Mouse (Mus musculus) mature B cell (primary cell): ENCODE results near the gene Borcs7.
"Not testable (repeated sequence)": the region's sequence is repeated elsewhere in the genome, so short reads cannot be mapped to it uniquely, and the experiment has no call there.

Experiments
- in situ Hi-C: fragments of 300-500 bp; cut with MboI; formaldehyde crosslinking; loops from 2 replicates; pipeline ENCODE4 v1.14.3; 2019

Gene Borcs7

DNA sequence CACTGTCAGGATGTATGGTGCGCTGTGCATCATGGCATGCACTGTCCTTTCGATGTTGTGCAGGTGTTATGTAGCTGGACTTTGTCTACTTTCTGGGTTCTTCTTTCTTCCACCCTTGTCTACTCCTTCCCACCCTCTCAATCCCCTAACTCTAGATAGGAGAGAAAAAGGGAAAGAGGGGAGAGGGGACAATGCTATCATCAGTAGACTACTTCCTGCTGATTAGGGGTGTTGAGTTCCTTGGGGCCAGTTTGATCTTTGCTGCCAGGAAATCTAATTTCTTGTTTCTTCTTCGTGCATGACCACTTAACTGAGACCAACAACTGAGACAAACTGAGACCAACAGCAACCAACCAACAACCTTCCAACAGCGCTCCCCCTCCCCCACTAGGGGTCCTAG is 20.9 kb downstream of the Borcs7 start:
- in situ Hi-C loops = no loop called here

- in situ Hi-C loops = no loop called here
Measured at GRCm38 (mm10) chr19:46714234-46714633, 24.5 kb downstream of the Borcs7 start.

DNA sequence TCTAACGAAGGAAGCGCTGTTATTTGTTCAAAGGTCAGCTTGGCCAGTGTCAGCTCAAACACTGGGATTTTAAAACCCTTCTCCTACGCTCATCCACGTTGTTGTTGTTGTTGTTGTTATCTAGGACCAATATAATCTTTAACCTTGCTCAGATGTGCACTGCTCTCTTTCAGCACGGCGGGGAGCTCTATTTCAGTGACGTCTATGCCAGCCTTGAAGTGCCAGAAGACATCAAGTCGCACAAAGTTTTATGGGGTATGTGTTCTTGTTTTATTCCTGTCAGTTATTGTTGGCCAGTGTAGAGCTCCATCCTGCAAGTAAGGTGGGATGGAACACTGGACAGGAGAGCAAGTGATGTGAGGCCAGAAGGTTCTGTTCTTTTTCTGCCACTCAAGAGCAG is 25.3 kb downstream of the Borcs7 start:
- in situ Hi-C loops = no loop called here

DNA sequence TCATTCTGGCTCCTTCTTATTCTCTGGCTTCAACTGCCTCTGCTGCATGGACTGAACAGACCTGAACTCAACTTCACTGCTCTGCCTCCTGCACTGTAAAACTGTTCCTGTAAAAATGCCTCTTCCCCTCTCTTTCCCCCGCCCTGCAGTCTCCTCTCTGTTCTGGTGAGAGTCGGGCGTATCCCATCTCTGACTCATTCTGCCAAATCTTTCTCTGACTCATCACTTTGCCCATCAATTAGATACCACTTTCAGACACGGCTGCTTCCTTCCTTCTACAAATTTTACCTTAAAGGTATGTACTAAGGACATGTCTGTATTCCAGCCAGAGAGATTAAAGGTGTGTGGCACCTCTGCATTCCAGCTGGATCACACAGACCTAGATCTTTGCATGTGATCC is 28.4 kb downstream of the Borcs7 start:
- in situ Hi-C loops = no loop called here

DNA sequence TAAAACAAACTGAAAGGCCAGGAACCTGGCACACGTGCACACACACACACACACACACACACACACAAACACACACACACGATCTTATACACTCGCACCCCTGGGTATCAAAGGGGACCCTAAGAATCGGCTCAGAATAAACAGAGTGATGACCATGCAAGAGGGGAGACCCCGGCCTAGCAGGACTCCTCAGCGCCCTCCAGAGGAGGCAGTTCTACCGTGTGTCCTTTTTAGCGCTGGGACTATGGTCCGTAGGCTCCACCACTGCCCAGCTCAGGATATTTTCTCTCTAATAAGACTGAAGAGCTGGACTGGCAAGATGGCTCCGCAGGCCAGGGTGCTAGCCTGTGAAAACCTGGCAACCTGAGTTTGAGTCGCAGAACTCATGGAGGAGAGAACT is 34.7 kb downstream of the Borcs7 start:
- in situ Hi-C loops = no loop called here

DNA sequence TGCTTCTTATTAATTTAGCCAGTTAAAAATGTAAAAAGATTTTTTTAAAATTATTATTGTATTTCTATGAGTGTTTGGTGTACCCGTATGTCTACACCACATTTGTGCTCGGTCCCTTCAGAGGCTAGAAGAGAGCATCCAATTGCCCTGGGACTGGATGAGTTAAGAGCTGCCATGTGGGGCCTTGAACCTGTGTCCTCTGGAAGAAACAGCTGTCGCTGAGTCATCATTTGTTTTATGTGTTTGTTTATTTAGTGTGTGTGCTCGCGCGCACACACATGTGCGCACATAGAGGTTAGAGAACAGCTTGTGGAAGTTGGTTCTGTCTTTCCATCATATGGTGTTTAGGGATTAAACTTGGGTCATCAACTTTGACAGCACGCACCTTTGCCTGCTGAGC is 36.4 kb downstream of the Borcs7 start:
- in situ Hi-C loops = no loop called here

GRCm38 (mm10) chr19:46727140-46727736 is 37.5 kb downstream of the Borcs7 start:
- in situ Hi-C loops = no loop called here

- in situ Hi-C loops = no loop called here
Measured at GRCm38 (mm10) chr19:46727945-46728540, 38.3 kb downstream of the Borcs7 start.

DNA sequence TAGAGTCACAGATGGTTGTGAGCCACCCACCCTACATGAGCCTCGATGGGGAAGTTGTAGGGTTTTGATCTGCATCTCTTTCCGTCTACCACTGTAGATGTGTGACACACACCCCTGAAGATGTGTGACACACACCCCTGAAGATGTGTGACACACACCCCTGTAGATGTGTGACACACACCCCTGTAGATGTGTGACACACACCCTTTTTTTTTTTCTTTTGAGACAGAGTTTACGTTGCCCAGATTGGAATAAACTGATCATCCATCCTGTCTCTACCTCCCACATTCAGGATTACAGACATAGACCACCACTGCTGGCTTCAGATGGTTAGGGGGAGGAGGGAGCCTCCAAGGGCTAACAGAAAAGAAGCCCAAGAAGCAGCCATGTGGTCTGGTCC is 39.2 kb downstream of the Borcs7 start:
- in situ Hi-C loops = no loop called here

- in situ Hi-C loops = no loop called here
Measured at GRCm38 (mm10) chr19:46731351-46731750, 41.6 kb downstream of the Borcs7 start.

- in situ Hi-C loops = not testable (repeated sequence)
Measured at GRCm38 (mm10) chr19:46732673-46733072, 43.0 kb downstream of the Borcs7 start.

GRCm38 (mm10) chr19:46733626-46734025 is 43.9 kb downstream of the Borcs7 start:
- in situ Hi-C loops = no loop called here

- in situ Hi-C loops = no loop called here
Measured at GRCm38 (mm10) chr19:46735241-46735640, 45.5 kb downstream of the Borcs7 start.

DNA sequence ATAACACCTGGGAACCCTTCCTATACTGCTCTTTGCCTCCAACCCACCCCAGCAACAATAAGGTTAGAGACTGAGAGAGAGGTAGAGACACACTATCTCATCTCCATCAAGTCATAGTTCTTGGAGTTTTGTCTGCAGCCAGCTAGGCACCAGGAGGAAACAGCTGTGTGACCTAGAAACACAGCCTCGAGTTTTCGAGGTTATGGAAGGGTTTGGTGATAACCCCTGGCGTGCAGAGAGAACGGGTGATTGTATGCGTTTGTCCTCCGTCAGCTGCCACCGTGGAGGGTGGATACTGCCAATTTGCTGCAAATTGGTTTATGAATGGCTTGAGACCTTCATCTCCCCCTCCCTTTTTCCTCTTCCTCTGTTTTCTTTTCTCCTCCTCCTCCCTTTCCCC is 47.4 kb downstream of the Borcs7 start:
- in situ Hi-C loops = no loop called here

- in situ Hi-C loops = loop anchor here (5.0 to 10.0 kb wide), 2 partner anchors 68 to 156 kb away; partner anchors contain the start of gene Cyp17a1
Measured at GRCm38 (mm10) chr19:46740341-46741008, 50.8 kb downstream of the Borcs7 start.

- in situ Hi-C loops = loop anchor here (5.0 to 10.0 kb wide), 2 partner anchors 69 to 157 kb away; partner anchors contain the start of gene Cyp17a1
Measured at GRCm38 (mm10) chr19:46741574-46741973, 51.9 kb downstream of the Borcs7 start.

- in situ Hi-C loops = loop anchor here (5.0 to 10.0 kb wide), 2 partner anchors 72 to 160 kb away; partner anchors contain the start of gene Cyp17a1
Measured at GRCm38 (mm10) chr19:46744681-46745080, 55.0 kb downstream of the Borcs7 start.

- in situ Hi-C loops = loop anchor here (10.0 kb wide), 1 partner anchor 163 kb away; no protein-coding TSS in a partner anchor
Measured at GRCm38 (mm10) chr19:46747799-46748198, 58.1 kb downstream of the Borcs7 start.

- in situ Hi-C loops = no loop called here
Measured at GRCm38 (mm10) chr19:46752235-46752634, 62.5 kb downstream of the Borcs7 start.
